Mouse (Mus musculus) kidney, embryonic 14.5 days (tissue): ENCODE measurements around the gene Ccdc125. TPM values are rescaled to one million over a fixed set of nuclear protein-coding genes. Genes with fewer than 3 reads are reported as not detected.

Experiments
- ATAC-seq: fragments of 200-750 bp; cut with Nextera tagmentation; 2 replicates; pipeline ENCODE4 v1.8.0; 2017; ENCODE audit warnings: moderate number of reproducible peaks, mild to moderate bottlenecking, moderate TSS enrichment, moderate library complexity; ENCODE audit not compliant: low FRiP score, low TSS enrichment
- H3K27ac ChIP-seq: fragments of 300-500 bp; sonication (generic); 2 replicates; pipeline ENCODE4 v1.5.1; 2014; ENCODE audit warnings: low read depth, mild to moderate bottlenecking, low read length, moderate library complexity, mixed read lengths
- H3K27me3 ChIP-seq: fragments of 300-500 bp; sonication (generic); 2 replicates; pipeline ENCODE4 v1.6.1; 2014; ENCODE audit warnings: mild to moderate bottlenecking, low read length; ENCODE audit not compliant: control insufficient read depth, insufficient read depth
- H3K36me3 ChIP-seq: fragments of 300-500 bp; sonication (generic); 2 replicates; pipeline ENCODE4 v1.6.1; 2014; ENCODE audit warnings: low read length, mixed read lengths; ENCODE audit not compliant: control insufficient read depth, insufficient read depth
- H3K4me1 ChIP-seq: fragments of 300-500 bp; sonication (generic); 2 replicates; pipeline ENCODE4 v1.6.1; 2014; ENCODE audit warnings: low read length, mixed read lengths; ENCODE audit not compliant: control insufficient read depth, insufficient read depth
- H3K4me2 ChIP-seq: fragments of 300-500 bp; sonication (generic); replicated peaks from 2 replicates; pipeline ENCODE4 v1.6.1; 2014; ENCODE audit warnings: low read depth, mild to moderate bottlenecking, low read length
- H3K4me3 ChIP-seq: fragments of 300-500 bp; sonication (generic); 2 replicates; pipeline ENCODE4 v1.5.1; 2014; ENCODE audit warnings: mild to moderate bottlenecking, low read length
- H3K9ac ChIP-seq: fragments of 300-500 bp; sonication (generic); 2 replicates; pipeline ENCODE4 v1.6.1; 2014; ENCODE audit warnings: low read depth, mild to moderate bottlenecking, low read length, moderate library complexity
- H3K9me3 ChIP-seq: fragments of 300-500 bp; sonication (generic); 2 replicates; pipeline ENCODE4 v1.6.1; 2016; ENCODE audit warnings: low read length; ENCODE audit not compliant: control insufficient read depth
- WGBS: fragments of 180-500 bp; shearing (Covaris S2); extraction: QIAGEN DNeasy Blood & Tissue Kit; methylation state at CpG from one replicate; pipeline ENCODE4 v1.1.7; 2014; 5-methylcytosine and 5-hydroxymethylcytosine counted together
- polyA plus RNA-seq: library from polyadenylated mRNA; unstranded; fragments of >200 nt; fragmentation: Nextera tagmentation; extraction: Ambion mirVana; gene quantifications from 2 replicates; pipeline ENCODE4 v1.2.1, GENCODE M21; 2014

Gene Ccdc125
- polyA plus RNA-seq, 1 experiment from 2014 or later = 6.8 TPM

- peak; percentile 77 for ATAC-seq
- no peak overlapping the region for H3K4me2 ChIP-seq
Observed at GRCm38 (mm10) chr13:100659864-100660456, 9.6 kb upstream of the Ccdc125 start.

GRCm38 (mm10) chr13:100670181-100670741, 744 bp downstream of the Ccdc125 start:
- no peak overlapping the region for H3K27ac ChIP-seq
- peak overlapping the region; percentile 54 for H3K4me3 ChIP-seq
- 43% methylated on average over 9 of the region's 9 CpGs for WGBS
- H3K4me1 ChIP-seq = no peaks in the 10 kb centered on the region
- no peaks in the 10 kb centered on the region for H3K9me3 ChIP-seq
- H3K4me2 ChIP-seq = peak overlapping the region; percentile 68
- peak overlapping the region; percentile 63; the same call in 1 of the 2 replicates for H3K9ac ChIP-seq
- no peak for ATAC-seq
- H3K27me3 ChIP-seq = no peaks in the 10 kb centered on the region
- H3K36me3 ChIP-seq = peaks cover 11% of the 10 kb centered on the region

More at GRCm38 (mm10) chr13:100659864-100660456, 9.6 kb upstream of the Ccdc125 start:
- peaks cover 22% of the 10 kb centered on the region for H3K36me3 ChIP-seq
- 37% methylated on average over 4 of the region's 4 CpGs for WGBS
- H3K9ac ChIP-seq = no peak overlapping the region
- no peaks in the 10 kb centered on the region for H3K9me3 ChIP-seq
- H3K27me3 ChIP-seq = no peaks in the 10 kb centered on the region
- H3K4me3 ChIP-seq = no peak overlapping the region
- H3K4me1 ChIP-seq = no peaks in the 10 kb centered on the region
- no peak overlapping the region for H3K27ac ChIP-seq

GRCm38 (mm10) chr13:100675936-100676635, 6.6 kb downstream of the Ccdc125 start:
- H3K27ac ChIP-seq = no peak overlapping the region
- no peaks in the 10 kb centered on the region for H3K36me3 ChIP-seq
- 82% methylated on average over 15 of the region's 15 CpGs for WGBS

GRCm38 (mm10) chr13:100681615-100682014, 12.1 kb downstream of the Ccdc125 start:
- Histone ChIP-seq H3K9ac (no peak overlapping the region), H3K27me3 (no peaks in the 10 kb centered on the region), H3K4me2 (no peak overlapping the region), H3K36me3 (no peaks in the 10 kb centered on the region), H3K9me3 (no peaks in the 10 kb centered on the region), H3K4me3 (no peak overlapping the region), H3K4me1 (no peaks in the 10 kb centered on the region), H3K27ac (no peak overlapping the region)
- WGBS = 94% methylated on average over 8 of the region's 8 CpGs
- ATAC-seq = no peak

More at GRCm38 (mm10) chr13:100675936-100676635, 6.6 kb downstream of the Ccdc125 start:
- H3K9me3 ChIP-seq = no peaks in the 10 kb centered on the region
- H3K4me2 ChIP-seq = no peak overlapping the region
- H3K4me1 ChIP-seq = no peaks in the 10 kb centered on the region
- no peak overlapping the region for H3K9ac ChIP-seq
- H3K4me3 ChIP-seq = no peak overlapping the region
- no peak for ATAC-seq
- no peaks in the 10 kb centered on the region for H3K27me3 ChIP-seq

- Histone ChIP-seq H3K27me3 (no peaks in the 10 kb centered on the region), H3K4me3 (no peak overlapping the region), H3K9ac (no peak overlapping the region), H3K4me2 (no peak overlapping the region), H3K27ac (no peak overlapping the region), H3K9me3 (no peaks in the 10 kb centered on the region), H3K4me1 (no peaks in the 10 kb centered on the region), H3K36me3 (no peaks in the 10 kb centered on the region)
- WGBS = 83% methylated on average over 2 of the region's 2 CpGs
- ATAC-seq = no peak
Observed at GRCm38 (mm10) chr13:100682837-100683236, 13.3 kb downstream of the Ccdc125 start.

GRCm38 (mm10) chr13:100684355-100684754, 14.8 kb downstream of the Ccdc125 start:
- Histone ChIP-seq H3K9me3 (no peaks in the 10 kb centered on the region), H3K4me1 (no peaks in the 10 kb centered on the region), H3K27ac (no peak overlapping the region), H3K36me3 (no peaks in the 10 kb centered on the region), H3K27me3 (no peaks in the 10 kb centered on the region), H3K4me3 (no peak overlapping the region), H3K4me2 (no peak overlapping the region), H3K9ac (no peak overlapping the region)
- WGBS = 80% methylated on average over 2 of the region's 2 CpGs
- ATAC-seq = no peak

GRCm38 (mm10) chr13:100687513-100687912, 18.0 kb downstream of the Ccdc125 start:
- ATAC-seq = no peak
- WGBS = 72% methylated on average over 7 of the region's 7 CpGs
- Histone ChIP-seq H3K27ac (no peak overlapping the region), H3K4me2 (no peak overlapping the region), H3K27me3 (no peaks in the 10 kb centered on the region), H3K9me3 (no peaks in the 10 kb centered on the region), H3K4me3 (no peak overlapping the region), H3K4me1 (no peaks in the 10 kb centered on the region), H3K36me3 (no peaks in the 10 kb centered on the region), H3K9ac (no peak overlapping the region)

- Histone ChIP-seq H3K4me2 (no peak overlapping the region), H3K4me1 (no peaks in the 10 kb centered on the region), H3K4me3 (no peak overlapping the region), H3K27ac (no peak overlapping the region), H3K27me3 (no peaks in the 10 kb centered on the region), H3K9me3 (no peaks in the 10 kb centered on the region), H3K36me3 (peaks cover 59% of the 10 kb centered on the region), H3K9ac (no peak overlapping the region)
- no peak for ATAC-seq
- 99% methylated on average over 3 of the region's 3 CpGs for WGBS
Observed at GRCm38 (mm10) chr13:100697541-100697940, 28.0 kb downstream of the Ccdc125 start.

- Histone ChIP-seq H3K27me3 (no peaks in the 10 kb centered on the region), H3K9ac (no peak overlapping the region), H3K36me3 (peaks cover 69% of the 10 kb centered on the region), H3K4me1 (no peaks in the 10 kb centered on the region), H3K4me2 (no peak overlapping the region), H3K9me3 (no peaks in the 10 kb centered on the region), H3K4me3 (no peak overlapping the region), H3K27ac (no peak overlapping the region)
- no peak for ATAC-seq
- WGBS = 96% methylated on average over 10 of the region's 10 CpGs
Observed at GRCm38 (mm10) chr13:100698866-100699265, 29.3 kb downstream of the Ccdc125 start.
